18 mouse cellular contexts compared by ENCODE assay signal in the genomic region with DNA sequence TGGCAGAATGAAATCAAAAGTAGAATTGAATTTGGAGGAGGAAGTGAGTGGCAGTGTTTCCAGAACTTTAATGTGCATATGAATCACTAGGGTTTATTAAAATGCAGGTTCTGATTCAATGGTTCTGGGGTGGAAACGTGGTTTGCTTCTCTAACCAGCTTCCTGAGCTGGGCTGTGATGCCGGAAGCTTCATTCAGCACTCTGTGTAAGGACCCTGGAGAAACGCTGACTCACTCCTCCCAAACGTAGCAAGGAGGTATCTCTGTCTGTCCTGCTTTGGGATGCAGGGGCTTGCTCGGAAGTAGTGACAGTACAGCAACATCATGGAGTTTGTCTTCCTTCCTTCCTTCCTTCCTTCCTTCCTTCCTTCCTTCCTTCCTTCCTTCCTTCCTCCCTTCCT.
"Had no signal": no experiment of that assay in that cellular context is flagged by ENCODE, and none has a peak within 500 bp of the region (broad histone marks: within the 10 kb centered on the region; RNA-seq: fewer than 3 reads in every experiment).

No protein-coding gene starts in this region.

- H3K4me3 ChIP-seq: limb, embryonic 10.5 days; limb, embryonic 13.5 days; liver, embryonic 13.5 days had no signal

- H3K9me3 ChIP-seq: limb, embryonic 10.5 days; limb, embryonic 13.5 days; liver, embryonic 13.5 days had no signal

- H3K27me3 ChIP-seq: liver, embryonic 13.5 days had no signal

- H3K27ac ChIP-seq: limb, embryonic 10.5 days; limb, embryonic 13.5 days; liver, embryonic 13.5 days; macrophage; stomach, postnatal 0 days had no signal

- H3K36me3 ChIP-seq: limb, embryonic 10.5 days; limb, embryonic 13.5 days; liver, embryonic 13.5 days had no signal

- H3K4me1 ChIP-seq: limb, embryonic 10.5 days; limb, embryonic 13.5 days; liver, embryonic 13.5 days had no signal

- ATAC-seq: lung, postnatal 0 days had no signal

- H3K9ac ChIP-seq: limb, embryonic 13.5 days; liver, embryonic 13.5 days; lung, embryonic 14.5 days had no signal

- DNase-seq: kidney, adult 11 months; kidney, adult 9 months; kidney, postnatal 14 days; kidney, postnatal 4 days; layer of hippocampus, adult 9-11 months; liver; liver, embryonic 13.5 days; lung, embryonic 14.5 days; midbrain, embryonic 14.5 days; right cerebral cortex, postnatal 14 days; right cerebral cortex, postnatal 4 days; thymus, adult 2 months; thymus, postnatal 14 days had no signal
